Mouse (Mus musculus) left cerebral cortex, adult 8-10 months (tissue): ENCODE results near the gene Kpna7. TPM values are rescaled to one million over a fixed set of nuclear protein-coding genes. Genes with fewer than 3 reads are reported as not detected.
A peak's percentile ranks its signal among the peaks of the same experiment; 100 is the strongest.
"Not testable (repeated sequence)": the region's sequence is repeated elsewhere in the genome, so short reads cannot be mapped to it uniquely, and the experiment has no call there.

ENCODE experiments used
- DNase-seq, 2 experiments: peaks; one replicate each; pipeline ENCODE4 v3.0.0; 2022; ENCODE audit warnings: low spot score in 2 of 2
- total RNA-seq, 4 experiments: library from RNA; stranded (reverse); gene quantifications; 2 replicates each; pipeline ENCODE4 v1.2.4; 2022

Kpna7 gene
- total RNA-seq, 4 experiments from 2014 or later = not detected

DNA sequence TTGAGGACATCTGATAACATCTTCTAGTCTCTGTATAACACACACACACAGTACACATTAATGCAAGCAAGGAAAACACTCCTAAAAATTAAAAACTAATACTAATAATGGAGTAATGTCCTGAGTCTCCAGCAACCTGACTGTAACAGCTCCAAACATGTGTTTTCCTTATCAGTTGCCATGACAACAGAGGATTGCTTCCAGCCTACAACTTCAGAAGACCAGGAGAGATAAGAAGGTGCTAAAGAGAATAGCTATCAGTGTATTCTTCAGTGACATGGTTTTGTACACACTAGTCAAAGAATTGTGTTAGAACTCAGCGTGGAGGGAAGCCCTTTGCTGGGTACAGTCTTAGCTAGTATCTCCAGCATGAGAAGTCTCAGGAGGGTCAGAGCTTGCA lies 63.1 kb downstream of the Kpna7 start:
- DNase-seq = not testable (repeated sequence)

DNA sequence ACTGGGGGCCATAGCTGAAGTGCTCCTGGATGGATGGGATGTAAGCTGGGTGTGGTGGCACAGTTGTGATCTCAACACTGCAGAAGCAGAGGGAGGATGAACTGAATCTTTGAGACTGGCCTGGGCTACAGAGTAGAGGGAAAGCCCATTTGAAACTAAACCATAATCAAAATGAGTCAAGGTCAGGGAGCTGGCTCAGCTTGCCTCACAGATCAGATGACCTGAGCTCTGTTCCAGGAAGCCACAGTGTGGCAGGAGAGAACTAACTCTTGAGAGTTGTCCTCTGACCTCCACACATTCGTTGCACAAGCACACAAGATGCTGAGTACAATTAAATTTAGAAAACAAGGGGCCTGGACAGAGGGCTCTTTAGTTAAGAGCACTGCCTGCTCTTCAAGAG lies 63.6 kb downstream of the Kpna7 start:
- DNase-seq = not testable (repeated sequence)

DNA sequence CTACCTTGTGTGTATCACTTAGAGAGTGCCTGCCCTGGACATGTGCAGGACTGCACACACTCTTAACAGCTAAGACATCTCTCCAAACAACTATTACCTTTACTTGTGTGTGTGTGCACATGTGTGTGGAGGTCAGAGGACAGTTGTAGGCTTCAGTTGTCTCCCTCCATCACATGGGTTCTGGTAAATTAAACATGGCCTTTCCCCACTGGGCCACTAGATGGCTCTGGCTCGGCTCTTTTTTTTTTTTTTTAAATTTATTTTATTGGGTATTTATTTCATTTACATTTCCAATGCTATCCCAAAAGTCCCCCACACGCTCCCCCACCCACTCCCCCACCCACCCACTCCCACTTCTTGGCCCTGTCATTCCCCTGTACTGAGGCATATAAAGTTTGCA lies 67.1 kb downstream of the Kpna7 start:
- DNase-seq = not testable (repeated sequence)

DNA sequence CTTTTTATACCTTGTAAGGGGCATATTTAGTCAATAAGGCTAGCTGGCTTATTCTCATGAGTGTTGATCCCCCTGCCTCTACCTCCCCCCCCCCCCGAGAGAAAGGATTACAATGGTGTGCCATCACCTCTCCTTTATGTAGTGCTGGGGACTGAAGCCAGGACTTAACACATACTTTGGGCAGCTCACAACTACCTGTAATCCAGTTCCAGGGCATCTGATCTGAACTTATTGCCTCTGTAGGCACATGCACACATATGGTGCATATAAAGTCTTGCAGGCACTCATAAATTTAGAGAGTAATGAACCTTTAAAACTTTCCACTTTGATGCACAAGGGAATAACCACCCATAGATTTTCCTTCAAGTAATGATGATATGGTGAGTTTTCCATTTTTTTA lies 69.6 kb downstream of the Kpna7 start:
- DNase-seq = no peak

DNA sequence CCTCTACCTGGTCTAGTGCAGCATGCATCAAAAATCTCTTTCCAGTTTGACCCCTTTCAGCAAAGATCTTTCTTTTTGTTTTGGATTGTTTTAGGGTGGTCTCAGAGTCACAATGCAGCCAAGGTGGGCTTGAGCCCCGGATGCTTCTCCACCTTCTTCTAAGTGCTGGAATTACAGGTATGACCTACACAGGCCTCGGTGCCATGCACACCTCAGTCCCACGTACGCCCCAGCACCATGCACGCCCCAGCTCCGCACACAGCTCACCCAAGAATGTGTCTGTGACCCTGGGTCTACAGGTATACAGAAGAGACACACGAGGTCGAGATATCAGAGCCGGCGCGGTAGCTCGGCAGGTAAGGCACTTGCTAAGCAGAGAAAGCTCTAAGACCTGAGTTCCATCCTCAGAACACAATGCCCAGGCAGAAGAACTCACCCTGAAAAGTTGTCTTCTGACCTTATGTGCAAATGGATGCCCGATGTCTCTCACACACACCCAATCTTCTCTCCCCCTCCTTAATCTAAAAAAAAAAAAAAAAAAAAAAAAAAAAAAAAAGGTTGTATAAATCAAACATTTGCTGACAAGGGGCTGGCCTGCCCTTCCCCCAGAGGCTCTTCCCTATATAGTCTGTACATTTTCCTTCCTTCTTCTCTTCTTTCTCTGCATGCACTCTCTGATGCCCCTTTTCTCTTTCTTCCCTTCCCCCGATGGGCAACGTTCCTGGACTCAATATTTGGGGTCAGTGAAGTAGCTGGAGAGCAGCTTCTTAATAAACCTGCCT lies 74.8 kb downstream of the Kpna7 start:
- DNase-seq = no peak

DNA sequence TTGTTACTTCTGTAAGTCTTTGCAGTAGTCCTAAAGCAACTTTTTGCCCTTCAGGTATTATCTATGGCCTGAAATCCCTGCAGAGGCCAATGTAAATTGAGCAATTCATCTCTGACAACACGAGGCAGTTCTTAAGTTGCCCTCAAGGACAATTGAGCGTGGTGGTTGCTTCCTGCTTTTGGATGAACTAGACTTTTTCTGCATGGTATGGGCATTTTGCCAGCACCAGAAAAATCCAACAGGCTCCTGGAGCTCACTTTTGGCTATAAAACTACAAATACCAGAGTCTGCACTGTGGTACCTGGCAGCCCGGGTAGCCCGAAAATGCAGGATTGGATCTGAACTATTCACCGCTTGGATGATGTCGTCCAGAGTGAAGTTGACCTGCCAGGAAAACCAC lies 78.2 kb downstream of the Kpna7 start:
- no peak for DNase-seq

DNA sequence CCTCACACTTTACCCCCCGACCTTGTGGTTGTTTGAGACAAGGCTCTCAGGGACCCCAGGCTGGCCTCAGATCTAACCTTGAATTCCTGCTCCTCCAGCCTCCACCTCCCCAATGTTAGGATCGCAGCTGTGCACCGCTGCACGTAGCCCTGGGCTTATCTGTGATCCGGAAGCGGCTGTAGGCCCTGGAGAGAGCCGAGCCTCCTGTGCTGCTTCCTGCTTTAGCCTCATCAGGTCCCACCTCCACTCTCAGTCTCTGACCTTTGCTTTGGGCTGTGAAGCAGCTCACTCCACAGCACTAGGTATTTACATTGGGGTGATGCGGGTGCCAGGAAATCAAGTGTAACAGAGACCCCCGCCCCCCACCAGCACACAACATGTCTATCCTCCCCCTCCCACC lies 79.3 kb downstream of the Kpna7 start:
- DNase-seq = no peak

DNA sequence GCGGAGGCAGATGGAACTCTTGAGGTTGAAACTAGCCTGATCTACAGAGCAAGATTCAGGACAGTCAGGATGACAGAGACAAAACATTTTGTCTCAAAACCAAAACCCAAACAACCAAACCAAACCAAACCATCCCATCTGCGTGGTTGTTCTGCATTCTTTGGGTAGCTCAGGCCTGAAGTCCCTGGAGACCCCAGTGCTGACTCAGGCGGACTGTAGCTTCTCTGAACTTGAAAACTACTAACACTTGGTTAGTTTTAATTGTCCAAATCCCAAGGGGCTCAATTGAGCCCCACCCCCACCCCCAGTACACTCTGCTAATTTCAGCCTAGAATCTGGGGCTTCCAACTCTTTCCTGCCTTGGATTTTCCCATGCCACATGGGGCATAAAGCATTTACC lies 80.5 kb downstream of the Kpna7 start:
- no peak for DNase-seq

DNA sequence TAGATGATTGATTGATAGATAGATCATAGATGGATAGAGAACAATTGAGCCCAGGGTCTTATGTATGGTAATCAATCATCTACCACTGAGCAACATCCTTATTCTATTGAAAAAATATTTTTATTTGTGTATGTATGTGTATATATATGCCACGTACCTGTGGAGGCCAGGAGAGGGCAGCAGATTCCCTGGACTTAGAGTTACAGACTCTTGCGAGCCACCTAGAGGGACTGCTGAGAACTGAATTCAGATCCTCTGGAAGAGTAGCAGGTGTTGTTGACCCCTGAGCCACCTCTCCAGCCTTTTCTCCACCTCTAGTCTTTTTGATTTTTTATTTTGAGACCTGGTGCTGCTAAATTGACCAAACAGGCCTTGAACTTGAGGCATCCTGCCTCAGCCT lies 85.3 kb downstream of the Kpna7 start:
- DNase-seq = no peak

DNA sequence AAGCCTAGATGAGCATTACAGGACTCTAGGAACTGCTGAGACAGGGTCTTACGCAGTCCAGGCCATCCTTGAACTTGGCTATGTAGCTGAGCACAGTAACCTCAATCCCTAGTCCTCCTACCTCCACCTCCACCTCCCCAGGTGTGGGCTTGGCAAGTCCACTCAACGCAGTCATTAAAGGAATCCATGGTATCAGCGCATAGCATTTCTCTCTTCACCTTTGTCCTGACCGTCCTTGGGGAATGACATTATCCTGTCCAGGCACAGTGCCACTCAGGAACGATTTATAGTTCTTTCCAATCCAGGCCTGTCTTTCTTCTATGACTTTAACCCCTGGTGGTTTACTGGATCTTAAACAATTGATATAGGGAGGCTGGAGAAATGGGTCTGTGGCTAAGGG lies 93.3 kb downstream of the Kpna7 start:
- no peak for DNase-seq

DNA sequence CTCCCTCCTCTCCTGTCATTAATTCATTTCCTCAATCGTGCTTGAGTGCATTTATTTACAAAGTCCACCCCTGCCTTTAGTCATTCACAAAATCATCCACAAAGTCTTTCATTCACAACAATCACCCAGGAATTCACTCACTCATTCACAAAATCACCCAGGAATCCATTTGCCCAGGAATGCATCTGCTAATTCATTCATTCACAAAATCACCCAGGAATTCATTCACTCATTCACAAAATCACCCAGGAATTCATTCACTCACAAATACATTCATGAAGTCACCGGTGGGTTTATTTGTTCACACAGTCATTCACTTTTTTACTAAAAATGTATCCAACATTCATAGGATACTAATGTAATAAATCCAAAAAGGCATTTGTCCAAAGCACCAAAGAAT lies 93.8 kb downstream of the Kpna7 start:
- DNase-seq = no peak

DNA sequence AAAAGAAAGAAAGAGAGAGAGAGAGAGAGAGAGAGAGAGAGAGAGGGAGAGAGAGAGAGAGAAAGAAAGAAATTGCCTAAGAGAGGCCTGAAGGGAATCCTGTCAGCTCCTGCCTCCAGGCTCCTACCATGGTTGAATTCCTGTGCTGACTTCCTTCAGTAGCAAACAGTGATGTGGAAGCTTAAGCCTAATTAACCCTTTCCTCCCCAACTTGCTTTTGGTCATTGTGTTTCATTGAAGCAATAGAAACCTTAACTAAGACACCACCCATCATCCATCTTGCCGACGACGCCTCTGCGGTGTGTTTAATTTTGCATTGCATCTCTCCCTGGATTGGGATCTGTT lies 94.8 kb downstream of the Kpna7 start:
- DNase-seq = no peak

DNA sequence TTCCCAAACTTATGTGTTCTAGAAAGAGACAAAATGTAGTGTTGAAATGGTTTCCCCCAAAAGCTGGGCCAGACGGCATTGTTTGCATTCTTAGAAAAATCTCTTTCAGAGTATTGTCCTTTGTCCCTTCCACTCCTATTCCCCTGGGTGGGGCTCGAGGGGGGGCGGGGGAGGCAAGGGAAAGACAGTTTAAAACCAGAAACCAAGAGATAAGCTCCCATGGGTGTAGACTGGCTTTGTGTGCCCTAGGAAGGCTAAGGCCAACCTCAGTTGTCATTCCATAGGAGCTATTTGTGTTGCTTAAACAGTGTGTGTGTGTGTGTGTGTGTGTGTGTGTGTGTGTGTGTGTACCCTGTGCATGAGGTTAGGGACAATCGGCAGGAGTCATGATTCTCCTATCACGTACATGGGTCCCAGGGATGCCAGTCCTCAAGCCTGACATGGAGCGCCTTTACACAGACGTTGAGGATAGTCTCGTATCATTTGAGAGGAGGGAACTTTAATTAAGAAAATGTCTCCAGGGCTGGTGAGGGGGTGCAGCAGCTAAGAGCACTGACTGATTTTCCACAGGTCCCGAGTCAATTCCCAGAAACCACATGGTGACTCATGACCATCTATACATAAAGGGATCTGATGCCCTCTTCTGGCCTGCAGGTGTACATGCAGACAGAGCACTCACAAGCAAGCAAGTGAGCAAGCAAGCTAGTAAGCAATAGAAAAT lies 95.3 kb downstream of the Kpna7 start:
- peak; percentile 6 to 39 for DNase-seq

DNA sequence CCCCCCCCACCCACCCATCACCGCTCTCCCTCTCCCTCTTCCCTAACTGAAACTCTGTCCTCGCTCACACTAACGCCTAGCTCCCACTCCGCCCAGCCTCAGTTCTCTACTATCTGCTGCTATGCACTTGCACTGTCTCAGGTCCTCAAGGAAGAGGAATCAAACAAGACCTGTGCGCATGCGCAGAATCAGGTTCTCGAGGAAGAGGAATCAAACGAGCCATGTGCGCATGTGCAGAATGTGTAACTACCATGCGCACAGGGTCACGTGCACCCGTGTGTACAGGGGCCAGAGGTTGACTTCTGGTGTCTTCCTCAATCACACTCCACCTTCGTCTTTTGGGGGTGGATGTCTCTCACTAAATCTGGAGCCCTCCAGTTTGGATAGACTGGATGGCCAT lies 96.3 kb downstream of the Kpna7 start:
- DNase-seq = no peak

DNA sequence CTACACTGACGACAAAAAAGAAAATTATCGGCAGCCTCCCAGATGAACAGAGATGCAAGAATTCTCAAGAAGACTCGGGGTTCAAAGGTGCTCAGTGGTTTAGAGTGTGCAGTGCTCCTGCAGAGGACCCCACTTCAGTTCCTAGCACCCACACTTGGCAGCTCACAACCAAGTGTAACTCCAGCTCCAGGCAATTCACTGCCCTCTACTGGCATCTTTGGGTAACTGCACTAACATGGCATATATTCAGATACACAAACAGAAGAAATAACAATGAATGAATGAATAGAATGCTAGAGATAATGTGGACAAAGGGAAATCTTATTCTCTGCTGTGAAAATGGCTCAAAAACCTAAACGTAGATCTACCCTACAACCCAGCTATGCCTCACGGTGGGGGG lies 99.0 kb downstream of the Kpna7 start:
- DNase-seq = no peak

DNA sequence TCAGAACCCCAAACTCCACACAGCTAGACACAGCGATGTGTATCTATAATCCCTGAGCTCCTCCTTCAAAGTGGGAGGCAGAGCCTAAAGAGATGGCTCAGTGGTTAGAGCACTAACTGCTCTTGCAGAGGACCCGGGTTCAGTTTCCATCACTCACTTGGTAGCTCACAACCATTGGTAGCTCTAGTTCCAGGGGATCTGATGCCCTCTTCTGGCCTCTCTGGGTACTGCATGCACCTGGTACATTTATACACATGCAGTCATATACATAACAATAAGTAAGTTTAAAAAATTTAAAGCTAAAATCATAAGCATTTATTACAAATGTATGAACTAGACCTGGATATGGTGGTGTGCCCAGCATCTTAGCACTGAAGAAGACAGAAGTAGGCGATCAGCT lies 100.6 kb downstream of the Kpna7 start:
- DNase-seq = no peak

DNA sequence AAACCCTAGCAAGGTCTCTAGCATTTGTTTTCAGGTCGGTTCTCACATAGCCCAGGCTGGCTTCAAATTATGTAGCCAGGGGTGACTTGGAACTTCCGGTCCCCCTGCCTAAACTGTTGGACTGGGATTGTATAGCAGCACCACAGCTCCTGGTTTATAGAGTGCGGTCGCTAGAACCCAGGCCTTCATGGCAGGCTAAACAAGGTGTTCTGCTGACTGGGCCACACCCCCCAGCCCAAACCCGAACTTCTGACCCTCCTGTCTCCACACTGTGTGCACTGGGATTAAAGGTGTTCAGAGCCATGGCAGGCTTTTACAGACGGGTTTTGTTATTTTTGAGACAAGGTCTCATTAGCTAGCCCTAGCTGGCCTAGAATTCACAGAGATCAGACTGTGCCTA lies 104.7 kb downstream of the Kpna7 start:
- DNase-seq = no peak

DNA sequence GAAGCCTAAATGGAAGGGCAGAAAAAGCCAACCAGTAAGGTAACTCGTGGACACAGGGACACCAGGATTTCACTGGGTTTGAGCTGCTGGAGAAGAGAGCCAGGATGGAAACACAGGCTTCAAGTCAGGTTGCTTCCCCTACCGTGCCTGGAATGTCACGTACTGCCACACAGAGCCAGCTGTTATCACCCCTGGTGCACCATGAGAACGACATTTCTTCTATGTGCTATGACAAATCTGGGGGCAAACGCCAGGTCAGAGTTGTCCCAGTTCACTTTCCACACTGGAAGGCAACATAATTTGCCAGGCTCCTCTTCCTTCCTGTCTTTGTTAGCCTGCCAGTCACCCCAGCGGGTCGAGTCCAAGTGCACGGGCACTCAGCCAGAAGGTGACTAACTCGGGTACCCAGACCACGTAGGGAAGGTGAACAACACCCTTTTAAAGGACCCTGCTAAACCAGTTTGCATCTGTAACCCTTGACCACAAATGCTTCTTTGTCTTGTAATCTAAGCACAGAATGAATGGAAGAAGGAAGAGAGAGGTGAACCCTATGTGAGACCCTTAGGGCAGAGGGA lies 105.2 kb downstream of the Kpna7 start:
- no peak for DNase-seq

DNA sequence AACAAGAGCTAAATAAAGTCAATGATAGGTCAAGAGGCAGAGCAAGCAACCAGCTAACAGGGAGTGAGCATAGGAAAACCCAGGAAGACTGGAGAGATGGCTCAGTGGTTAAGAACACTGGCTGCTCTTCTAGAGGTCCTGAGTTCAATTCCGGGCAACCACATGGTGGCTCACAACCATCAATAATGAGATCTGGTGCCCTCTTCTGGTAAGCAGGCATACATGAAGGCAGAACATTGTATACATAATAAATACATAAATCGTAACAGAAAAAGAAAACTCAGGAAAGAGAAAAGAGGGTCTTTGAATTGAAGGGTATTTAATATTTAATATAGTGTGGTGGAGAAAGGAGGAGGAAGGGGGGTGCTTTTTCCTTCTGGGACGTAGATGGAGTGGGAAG lies 112.6 kb downstream of the Kpna7 start:
- no peak for DNase-seq

DNA sequence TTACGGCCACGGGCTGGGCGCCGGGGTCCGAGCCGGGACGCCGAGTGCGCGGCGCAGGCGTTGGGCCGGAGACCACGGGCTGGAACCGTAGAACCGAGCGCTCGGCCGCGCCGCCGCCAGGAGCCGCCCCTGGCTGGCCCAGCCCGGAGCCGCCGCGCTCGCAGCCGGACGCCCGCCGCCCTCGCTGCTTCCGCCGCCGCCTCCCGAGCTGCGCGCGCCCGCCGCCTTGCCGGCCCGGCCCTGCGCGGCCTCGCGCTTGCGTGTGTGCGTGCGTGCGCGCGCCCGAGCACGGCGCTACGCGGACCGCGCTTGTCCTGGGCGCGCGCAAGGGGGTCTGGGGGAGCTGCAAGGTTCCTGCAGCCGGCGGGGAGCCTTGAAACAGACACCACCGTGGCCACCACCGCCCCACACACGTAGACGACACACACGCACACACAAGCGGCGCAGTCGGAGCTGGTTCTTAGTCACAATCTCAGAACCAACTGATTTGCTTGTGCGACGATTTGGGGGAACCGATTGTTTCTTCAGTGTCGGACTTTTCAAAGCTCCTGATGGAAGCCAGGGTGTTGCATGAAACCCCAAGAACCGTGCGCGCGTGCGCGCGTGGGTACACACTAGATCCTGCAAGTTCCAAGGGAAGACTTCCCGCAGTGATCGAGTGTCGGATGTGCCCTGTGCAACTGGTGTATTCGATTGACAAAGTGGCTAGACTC lies 118.0 kb downstream of the Kpna7 start, which contains the start of gene Smurf1:
Smurf1 (minus strand) TSS at position 209 of the 713 bp plus-strand sequence.
- peak; percentile 77 to 79 for DNase-seq

DNA sequence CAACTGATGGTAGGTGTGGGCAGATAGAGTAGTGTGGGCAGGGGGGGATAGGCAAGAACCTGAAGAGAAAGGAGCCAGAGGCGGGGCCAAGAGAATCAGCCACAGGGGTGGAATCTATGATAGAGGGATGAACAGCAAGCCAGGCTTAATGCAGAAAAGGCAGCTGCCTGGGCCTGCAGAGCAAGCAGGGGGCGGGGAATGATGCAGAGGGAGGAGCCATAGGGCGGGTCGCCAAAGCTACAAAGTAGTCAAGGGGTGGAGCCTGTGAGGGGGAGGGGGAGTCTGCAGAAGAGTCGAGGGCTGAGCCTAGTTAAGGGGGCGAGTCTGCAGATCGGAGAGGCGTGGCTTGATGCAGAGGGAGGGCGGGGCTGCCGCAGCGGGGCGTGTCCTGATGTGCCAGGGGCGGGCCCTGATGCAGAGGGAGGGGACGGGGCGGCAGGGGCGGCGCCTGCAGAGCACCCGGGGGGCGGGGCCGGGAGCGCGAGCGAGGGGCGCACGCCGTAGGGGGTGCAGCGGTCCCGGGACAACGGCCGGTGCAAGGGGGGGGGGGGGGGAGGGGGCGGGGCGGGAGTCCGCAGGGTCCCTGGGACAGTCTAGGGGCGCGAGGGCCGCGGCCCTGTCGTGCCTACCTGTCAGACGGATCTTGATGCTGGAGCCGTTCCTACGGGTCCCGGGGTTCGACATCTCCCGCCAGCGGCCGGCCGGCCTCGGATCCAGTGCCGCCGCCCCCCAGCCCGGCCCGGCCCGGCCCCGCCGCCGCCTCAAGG lies 118.8 kb downstream of the Kpna7 start:
- DNase-seq = peak; percentile 54 to 87
